Mouse (Mus musculus): ENCODE results near the gene Gm20479. TPM values are rescaled to one million over a fixed set of nuclear protein-coding genes. Genes with fewer than 3 reads are reported as not detected.

Gm20479 gene
- polyA plus RNA-seq, 1 experiment: not detected

- Histone ChIP-seq H3K27ac (ENCODE audit: insufficient read depth, low read depth, low read length) (no peak overlapping the region), H3K36me3 (ENCODE audit: control insufficient read depth, insufficient read depth, low read length) (no peaks in the 10 kb centered on the region), H3K4me1 (ENCODE audit: control insufficient read depth, insufficient read depth, insufficient read length, low read length) (no peaks in the 10 kb centered on the region), H3K4me3 (ENCODE audit: low read depth, low read length) (no peak overlapping the region), H3K27me3 (ENCODE audit: control insufficient read depth, insufficient read depth, low read length) (peaks cover 3% of the 10 kb centered on the region; the same call in 1 of the 2 replicates)
- TF ChIP-seq POLR2A (IDR thresholded peaks at IDR 0.05; ENCODE audit: low read depth, low read length) (no peak), CTCF (IDR thresholded peaks at IDR 0.05; ENCODE audit: extremely low read depth, insufficient read length, insufficient replicate concordance, low read depth, low read length) (no peak)
- 56% methylated on average over 4 of the region's 4 CpGs for WGBS
Measured at GRCm38 (mm10) chr7:27381560-27381959, 24.3 kb upstream of the Gm20479 start.

- no peaks in the 10 kb centered on the region for H3K36me3 ChIP-seq (ENCODE audit: control insufficient read depth, insufficient read depth, low read length)
- H3K4me1 ChIP-seq (ENCODE audit: control insufficient read depth, insufficient read depth, insufficient read length, low read length): no peaks in the 10 kb centered on the region
- 13% methylated on average over 1 of the region's 1 CpGs for WGBS
- TF ChIP-seq POLR2A (IDR thresholded peaks at IDR 0.05; ENCODE audit: low read depth, low read length): no peak
- TF ChIP-seq CTCF (IDR thresholded peaks at IDR 0.05; ENCODE audit: extremely low read depth, insufficient read length, insufficient replicate concordance, low read depth, low read length): no peak
- no peak overlapping the region for H3K27ac ChIP-seq (ENCODE audit: insufficient read depth, low read depth, low read length)
- peaks cover 6% of the 10 kb centered on the region; the same call in 1 of the 2 replicates for H3K27me3 ChIP-seq (ENCODE audit: control insufficient read depth, insufficient read depth, low read length)
- no peak overlapping the region for H3K4me3 ChIP-seq (ENCODE audit: low read depth, low read length)
Measured at GRCm38 (mm10) chr7:27381009-27381408, 23.8 kb upstream of the Gm20479 start.

- 90% methylated on average over 6 of the region's 6 CpGs for WGBS
- Histone ChIP-seq H3K4me3 (ENCODE audit: low read depth, low read length) (no peak overlapping the region), H3K27me3 (ENCODE audit: control insufficient read depth, insufficient read depth, low read length) (peaks cover 13% of the 10 kb centered on the region), H3K27ac (ENCODE audit: insufficient read depth, low read depth, low read length) (no peak overlapping the region), H3K4me1 (ENCODE audit: control insufficient read depth, insufficient read depth, insufficient read length, low read length) (no peaks in the 10 kb centered on the region), H3K36me3 (ENCODE audit: control insufficient read depth, insufficient read depth, low read length) (no peaks in the 10 kb centered on the region)
- no peak for TF ChIP-seq CTCF (IDR thresholded peaks at IDR 0.05; ENCODE audit: extremely low read depth, insufficient read length, insufficient replicate concordance, low read depth, low read length)
- TF ChIP-seq POLR2A (IDR thresholded peaks at IDR 0.05; ENCODE audit: low read depth, low read length): no peak
Measured at GRCm38 (mm10) chr7:27379836-27380235, 22.6 kb upstream of the Gm20479 start.

- 10% methylated on average over 4 of the region's 4 CpGs for WGBS
- no peak for TF ChIP-seq POLR2A (IDR thresholded peaks at IDR 0.05; ENCODE audit: low read depth, low read length)
- TF ChIP-seq CTCF (IDR thresholded peaks at IDR 0.05; ENCODE audit: extremely low read depth, insufficient read length, insufficient replicate concordance, low read depth, low read length): peak; percentile 42; the same call in 1 of the 2 replicates
- Histone ChIP-seq H3K4me3 (ENCODE audit: low read depth, low read length) (no peak overlapping the region), H3K4me1 (ENCODE audit: control insufficient read depth, insufficient read depth, insufficient read length, low read length) (no peaks in the 10 kb centered on the region), H3K36me3 (ENCODE audit: control insufficient read depth, insufficient read depth, low read length) (no peaks in the 10 kb centered on the region), H3K27me3 (ENCODE audit: control insufficient read depth, insufficient read depth, low read length) (peaks cover 23% of the 10 kb centered on the region), H3K27ac (ENCODE audit: insufficient read depth, low read depth, low read length) (no peak overlapping the region)
Measured at GRCm38 (mm10) chr7:27378431-27378830, 21.2 kb upstream of the Gm20479 start.

GRCm38 (mm10) chr7:27375274-27375673, 18.1 kb upstream of the Gm20479 start:
- Histone ChIP-seq H3K4me3 (ENCODE audit: low read depth, low read length) (no peak overlapping the region), H3K4me1 (ENCODE audit: control insufficient read depth, insufficient read depth, insufficient read length, low read length) (0 out of 2 replicates have a peak, but pooled peaks cover 3% of the 10 kb centered on the region), H3K27me3 (ENCODE audit: control insufficient read depth, insufficient read depth, low read length) (peaks cover 47% of the 10 kb centered on the region), H3K36me3 (ENCODE audit: control insufficient read depth, insufficient read depth, low read length) (no peaks in the 10 kb centered on the region), H3K27ac (ENCODE audit: insufficient read depth, low read depth, low read length) (no peak overlapping the region)
- TF ChIP-seq CTCF (IDR thresholded peaks at IDR 0.05; ENCODE audit: extremely low read depth, insufficient read length, insufficient replicate concordance, low read depth, low read length): no peak
- TF ChIP-seq POLR2A (IDR thresholded peaks at IDR 0.05; ENCODE audit: low read depth, low read length): no peak
- WGBS: 2% methylated on average over 22 of the region's 22 CpGs

GRCm38 (mm10) chr7:27371715-27372462, 14.7 kb upstream of the Gm20479 start:
- peaks cover 67% of the 10 kb centered on the region for H3K27me3 ChIP-seq (ENCODE audit: control insufficient read depth, insufficient read depth, low read length)
- TF ChIP-seq POLR2A (IDR thresholded peaks at IDR 0.05; ENCODE audit: low read depth, low read length) (no peak), CTCF (IDR thresholded peaks at IDR 0.05; ENCODE audit: extremely low read depth, insufficient read length, insufficient replicate concordance, low read depth, low read length) (no peak)
- peak overlapping the region; percentile 5; the same call in 1 of the 2 replicates for H3K4me3 ChIP-seq (ENCODE audit: low read depth, low read length)
- H3K4me1 ChIP-seq (ENCODE audit: control insufficient read depth, insufficient read depth, insufficient read length, low read length): peaks cover 8% of the 10 kb centered on the region
- H3K36me3 ChIP-seq (ENCODE audit: control insufficient read depth, insufficient read depth, low read length): no peaks in the 10 kb centered on the region
- 5% methylated on average over 44 of the region's 44 CpGs for WGBS
- H3K27ac ChIP-seq (ENCODE audit: insufficient read depth, low read depth, low read length): no peak overlapping the region

- Histone ChIP-seq H3K4me1 (ENCODE audit: control insufficient read depth, insufficient read depth, insufficient read length, low read length) (peaks cover 8% of the 10 kb centered on the region), H3K36me3 (ENCODE audit: control insufficient read depth, insufficient read depth, low read length) (no peaks in the 10 kb centered on the region), H3K27ac (ENCODE audit: insufficient read depth, low read depth, low read length) (no peak overlapping the region), H3K27me3 (ENCODE audit: control insufficient read depth, insufficient read depth, low read length) (peaks cover 78% of the 10 kb centered on the region), H3K4me3 (ENCODE audit: low read depth, low read length) (no peak overlapping the region)
- TF ChIP-seq CTCF (IDR thresholded peaks at IDR 0.05; ENCODE audit: extremely low read depth, insufficient read length, insufficient replicate concordance, low read depth, low read length): no peak
- no peak for TF ChIP-seq POLR2A (IDR thresholded peaks at IDR 0.05; ENCODE audit: low read depth, low read length)
- WGBS: 88% methylated on average over 19 of the region's 19 CpGs
Measured at GRCm38 (mm10) chr7:27369111-27369510, 11.9 kb upstream of the Gm20479 start.
